Mouse (Mus musculus) heart, adult 9 months (tissue): ENCODE data around the gene Cdca7.

Source experiments
- DNase-seq, 2 experiments: peaks; one replicate each; pipeline ENCODE4 v3.0.0; 2022; ENCODE audit warnings: low spot score in 2 of 2

Gene Cdca7

DNA sequence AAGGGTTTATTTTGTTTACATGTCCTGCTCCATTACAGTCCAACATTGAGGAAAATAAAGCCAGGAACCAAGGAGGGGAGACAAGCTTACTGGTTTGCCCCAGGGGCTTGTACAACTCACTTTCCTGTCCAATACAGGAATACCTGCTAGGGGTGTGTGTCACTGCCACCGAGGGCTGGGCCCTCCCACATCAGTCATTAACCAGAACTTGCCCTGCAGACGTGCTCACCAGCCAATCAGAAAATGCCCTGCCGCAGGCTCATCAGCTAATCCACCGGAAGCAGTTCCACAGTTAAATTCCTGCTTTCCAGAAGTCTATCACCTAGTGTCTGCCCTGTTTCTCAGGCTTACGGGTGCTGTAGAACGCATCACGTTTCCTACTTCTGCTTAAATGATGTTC is 15.7 kb downstream of the Cdca7 start:
- no peak for DNase-seq

DNA sequence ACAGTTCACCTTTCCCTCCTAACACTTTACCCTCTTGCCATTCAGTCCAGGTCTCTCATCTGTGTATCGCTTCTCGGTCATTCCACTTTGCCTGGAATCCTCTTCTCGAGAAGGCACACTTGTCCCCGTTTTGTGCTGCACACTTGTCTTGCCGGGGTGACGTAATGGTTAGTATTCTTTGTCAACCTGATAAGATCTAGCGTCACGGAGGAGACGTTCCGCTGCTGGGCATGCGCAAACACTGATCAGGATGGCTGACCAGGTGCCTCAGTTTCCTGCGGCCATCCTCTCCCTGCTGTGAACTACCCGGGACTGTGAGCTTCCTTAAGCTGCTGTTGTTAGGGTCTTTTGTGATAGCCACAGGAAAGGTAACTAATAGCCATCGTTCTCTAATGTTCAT is 17.1 kb downstream of the Cdca7 start:
- no peak for DNase-seq

- no peak for DNase-seq
These were observed 23.2 kb downstream of the Cdca7 start for GRCm38 (mm10) chr2:72499074-72499721.

DNA sequence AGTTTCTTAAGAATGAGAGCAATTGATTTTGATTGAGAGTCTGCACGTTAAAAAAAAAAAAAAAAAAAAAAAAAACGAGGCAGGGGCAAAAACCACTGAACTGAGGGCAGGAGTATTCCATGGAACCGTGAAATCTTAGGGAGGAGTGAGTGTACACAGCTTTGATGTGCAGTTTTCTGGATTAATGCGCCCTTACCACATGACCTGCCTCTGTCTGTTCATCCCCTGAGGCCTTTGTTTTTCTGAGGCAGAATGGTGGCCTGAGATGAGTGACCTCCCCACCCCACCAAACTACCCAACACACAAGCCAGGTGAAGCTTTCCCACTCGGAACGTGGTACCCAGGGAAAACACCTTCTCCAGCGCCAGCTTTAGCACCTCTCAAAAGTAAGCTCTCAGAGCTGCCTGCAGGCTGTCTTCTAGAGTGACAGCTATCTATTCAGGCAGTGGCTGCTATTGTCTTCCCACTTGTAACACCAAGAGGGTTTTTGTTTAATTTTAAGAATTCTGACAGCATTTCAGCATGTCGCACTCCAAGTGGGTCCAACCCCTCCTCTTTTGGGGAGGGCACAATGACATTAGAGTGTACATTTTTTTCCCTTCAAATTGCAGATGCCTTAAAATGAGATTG is 23.9 kb downstream of the Cdca7 start:
- no peak for DNase-seq

GRCm38 (mm10) chr2:72502041-72502813 is 26.3 kb downstream of the Cdca7 start:
- DNase-seq, result no peak

DNA sequence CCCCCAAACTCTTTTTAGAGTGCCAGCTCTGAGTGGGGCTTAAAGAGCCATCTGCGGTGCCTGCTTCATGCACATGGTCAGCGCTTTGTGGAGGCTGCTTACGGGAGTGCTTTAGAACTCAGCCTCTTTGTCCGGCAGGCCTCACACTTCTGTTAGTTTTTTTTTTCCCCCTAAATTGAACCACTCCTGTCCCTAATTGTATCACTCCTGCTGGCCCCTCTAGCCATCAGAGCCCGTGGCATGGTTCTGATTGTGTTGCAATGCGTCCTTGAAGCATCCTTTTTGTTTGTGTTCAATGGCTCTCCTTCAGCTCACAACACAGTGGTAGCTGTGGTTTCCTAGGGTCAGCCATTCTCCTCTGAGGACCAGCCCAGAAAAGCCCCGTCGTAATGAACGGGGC is 27.7 kb downstream of the Cdca7 start:
- no peak for DNase-seq

GRCm38 (mm10) chr2:72507855-72508635 is 32.1 kb downstream of the Cdca7 start:
- no peak for DNase-seq

DNA sequence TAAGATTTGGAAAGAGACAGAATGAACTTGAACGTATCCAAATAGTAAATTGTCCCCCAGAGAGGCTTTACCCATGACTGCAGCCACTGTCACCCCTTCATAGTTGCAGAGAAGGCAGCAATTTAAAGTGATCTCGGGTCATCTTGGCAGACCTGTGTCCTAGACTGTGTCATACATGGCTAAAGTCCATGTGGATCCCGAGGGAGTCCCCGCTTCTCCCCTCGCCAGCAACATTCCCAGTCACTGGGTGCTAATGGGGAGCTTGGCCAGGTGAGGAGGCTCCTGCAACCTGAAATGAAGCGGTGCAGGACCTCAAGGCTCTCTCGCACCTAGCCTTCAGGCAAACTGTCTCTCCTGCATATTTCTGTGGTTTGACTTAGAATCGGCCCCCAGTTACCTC is 32.9 kb downstream of the Cdca7 start:
- peak in 1 of 2 experiments; percentile 4 for DNase-seq

DNA sequence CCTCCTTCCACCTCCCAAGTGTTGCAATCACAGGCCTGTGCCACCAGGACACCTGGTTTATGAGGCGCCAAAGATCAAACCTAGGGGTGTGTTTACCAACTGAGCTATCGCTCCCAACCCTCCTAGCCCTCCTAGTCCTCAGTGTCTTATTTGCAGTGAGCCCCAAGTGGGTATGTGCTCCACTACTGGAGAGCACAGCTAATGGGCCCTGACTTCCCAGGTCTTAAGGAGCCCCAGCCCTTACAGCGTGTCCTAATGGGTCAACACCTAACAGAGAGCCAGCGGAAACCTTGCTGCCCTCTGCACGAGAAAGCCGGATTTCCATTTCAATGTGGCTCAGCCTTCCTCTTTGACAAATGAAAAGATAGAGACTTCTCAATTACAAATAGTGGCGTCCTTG is 39.6 kb downstream of the Cdca7 start:
- DNase-seq, result no peak

DNA sequence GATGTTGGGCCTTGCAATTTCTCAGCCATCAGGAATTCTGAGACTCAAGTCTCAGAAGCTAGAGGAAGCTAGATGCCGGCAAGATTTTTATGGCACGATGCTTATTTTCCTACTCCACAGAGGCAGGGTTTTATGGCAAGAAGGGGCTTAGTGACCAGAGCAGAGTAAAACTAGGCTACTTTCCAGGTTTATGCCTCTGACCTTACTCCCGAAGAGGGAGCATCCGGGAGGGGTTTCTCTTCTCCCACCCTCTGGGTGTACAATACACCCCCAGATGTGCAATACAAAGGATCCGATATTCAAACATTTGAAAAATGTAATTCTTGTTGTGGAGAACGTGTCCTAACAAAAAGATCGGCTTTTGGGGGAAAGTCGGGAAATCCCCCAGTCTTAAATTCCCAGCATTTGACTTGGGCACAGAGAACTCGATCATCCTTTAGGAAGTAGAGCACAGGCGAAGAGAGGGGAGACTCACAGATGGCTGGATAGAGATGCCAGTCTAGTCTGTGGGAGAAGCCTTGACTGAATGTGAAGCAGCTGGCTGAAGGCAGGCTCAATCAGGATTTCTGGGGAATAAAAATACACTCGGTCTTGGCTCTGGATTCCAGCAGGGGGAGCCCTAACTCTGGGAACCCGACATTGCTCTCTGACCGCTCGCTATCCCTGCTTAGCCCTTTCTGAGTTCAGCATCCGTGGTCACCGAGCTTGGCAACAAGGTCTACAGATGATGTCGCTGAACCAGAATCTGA is 40.2 kb downstream of the Cdca7 start:
- DNase-seq, result peak; percentile 64 to 80

GRCm38 (mm10) chr2:72516720-72517089 is 40.7 kb downstream of the Cdca7 start:
- DNase-seq, result no peak

DNA sequence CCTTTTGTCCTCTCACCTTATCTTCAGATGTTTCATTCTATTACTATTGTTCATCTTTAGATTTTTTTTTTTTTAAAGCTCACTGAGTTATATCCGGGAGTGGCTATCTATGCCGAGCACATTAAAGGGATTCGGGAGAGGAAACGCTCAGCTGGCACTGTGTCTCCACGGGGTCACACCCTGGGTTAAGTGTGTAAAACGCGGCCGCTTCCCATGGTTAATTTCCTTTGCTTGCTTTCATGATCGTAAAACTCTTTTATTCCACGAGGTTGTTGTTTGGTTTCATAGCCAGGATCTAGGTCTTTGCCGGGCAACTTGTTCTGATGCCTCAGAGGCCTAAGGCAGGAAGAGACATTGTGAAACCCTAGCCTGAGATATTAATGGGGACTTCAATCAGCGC is 48.1 kb downstream of the Cdca7 start:
- no peak for DNase-seq

DNA sequence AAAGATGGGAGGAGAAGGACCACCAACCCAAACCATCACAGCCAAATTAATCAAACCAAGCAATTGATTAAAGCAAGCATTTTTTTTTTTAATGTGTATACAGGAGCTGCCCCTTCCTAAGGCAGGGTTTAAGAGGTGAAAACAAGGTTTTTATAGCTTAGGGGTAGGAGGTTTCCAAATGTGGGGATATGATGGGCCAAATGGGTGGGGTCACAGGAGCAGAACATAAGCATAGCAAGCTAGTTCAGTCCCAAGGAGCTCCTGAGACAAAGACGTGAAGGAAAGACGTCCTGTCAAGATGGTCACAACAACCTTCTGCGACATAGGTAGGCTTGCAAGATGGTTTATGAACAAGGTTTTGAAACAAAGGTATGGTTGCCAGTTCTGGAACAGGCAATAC is 49.6 kb downstream of the Cdca7 start:
- DNase-seq, result no peak

GRCm38 (mm10) chr2:72529026-72529357 is 53.0 kb downstream of the Cdca7 start:
- no peak for DNase-seq

DNA sequence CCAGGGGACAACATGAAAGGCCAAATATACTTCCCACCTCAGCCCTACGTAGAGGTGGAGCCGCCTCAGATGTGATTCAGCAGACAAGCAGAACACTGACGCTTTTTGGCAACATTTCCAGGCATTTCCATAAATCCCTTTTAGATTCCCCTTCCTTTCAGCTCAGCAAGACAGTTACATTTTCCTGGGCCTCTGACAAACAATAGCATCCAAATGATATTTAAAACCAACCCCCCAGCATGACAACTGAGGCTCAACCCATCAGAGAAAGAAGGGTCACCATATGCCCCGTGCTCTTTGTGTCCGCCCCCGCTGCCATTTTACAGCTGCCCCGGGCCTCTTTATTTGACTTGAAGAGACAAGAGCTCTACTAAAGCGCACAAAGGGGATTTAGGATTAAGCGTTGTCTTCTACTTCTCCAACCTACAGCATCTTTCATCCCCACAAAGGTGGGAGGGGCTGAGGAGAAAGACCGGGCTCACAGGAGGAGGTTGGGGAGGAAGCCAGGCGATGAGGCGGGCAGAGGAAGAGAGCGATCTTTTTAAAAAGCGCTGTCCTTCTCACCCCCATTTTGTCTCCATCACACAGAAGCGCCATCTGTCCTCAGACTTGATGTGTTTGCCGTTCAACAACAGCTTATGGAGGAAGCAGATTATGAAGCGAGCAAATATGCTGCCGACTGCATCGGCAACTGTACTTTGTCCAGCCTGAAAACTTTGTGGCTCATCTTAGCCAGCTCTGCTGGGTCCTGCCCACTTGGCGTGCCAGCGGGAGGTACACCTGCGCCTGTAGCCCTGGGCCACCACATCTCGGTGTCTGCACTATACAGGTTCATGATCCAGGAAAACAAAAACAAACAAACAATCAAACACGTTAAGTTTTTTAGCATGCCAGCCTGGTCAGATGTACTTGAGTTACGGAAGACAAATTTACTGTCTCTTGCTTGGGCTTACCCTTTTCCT is 53.7 kb downstream of the Cdca7 start:
- DNase-seq, result no peak

- DNase-seq, result no peak
These were observed 59.9 kb downstream of the Cdca7 start for GRCm38 (mm10) chr2:72535889-72536288.
